Mouse (Mus musculus) urinary bladder, adult 2 months (tissue): ENCODE measurements at regions not wholly inside any gene's neighbourhood (a gene's known extent, or its start where the extent isn't known, plus 50 kb on each side); places are given as distances from the start of the nearest gene placed in this dataset.

Experiments
- DNase-seq: peaks from one replicate; pipeline ENCODE4 v3.0.0; 2022; ENCODE audit warnings: low spot score

DNA sequence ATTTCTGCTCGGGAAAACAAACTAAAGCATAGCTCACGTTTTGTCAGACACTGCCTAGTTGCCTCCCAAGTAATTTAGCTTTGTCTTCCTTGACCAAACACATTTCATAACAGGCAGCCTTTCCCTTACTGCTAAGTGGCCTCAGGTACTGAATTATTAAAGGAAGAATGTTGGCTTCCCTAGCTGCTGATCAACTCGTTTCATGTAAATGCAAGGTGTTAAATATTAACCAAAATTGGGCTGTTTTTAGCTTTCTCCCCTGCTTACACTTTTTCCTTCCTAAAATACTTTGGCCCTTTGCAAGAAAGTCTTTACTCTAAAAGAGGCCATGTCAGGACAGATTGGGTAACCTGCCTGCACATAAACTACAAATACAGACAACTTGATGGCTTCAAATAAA, 265.4 kb downstream of the Pmp22 start:
- DNase-seq = no peak

DNA sequence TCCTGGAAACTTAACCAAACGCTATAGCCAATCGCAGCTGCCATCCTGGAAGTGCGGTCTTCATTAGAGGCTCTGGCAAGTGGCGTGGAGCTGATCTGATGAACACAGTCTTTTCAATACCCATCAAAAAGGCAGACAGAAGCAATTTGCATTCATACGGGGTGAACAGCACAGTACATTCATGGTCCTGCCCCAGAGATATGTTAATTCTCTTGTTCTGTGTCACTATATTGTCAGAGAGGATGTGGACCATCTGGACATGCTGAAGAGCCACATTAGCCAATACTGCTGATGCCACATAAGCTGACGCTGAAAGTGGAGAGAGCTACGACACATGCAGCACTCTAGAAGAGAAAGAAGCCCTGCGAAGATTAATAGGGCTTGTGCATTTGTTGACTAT, 267.6 kb downstream of the Pmp22 start:
- no peak for DNase-seq

DNA sequence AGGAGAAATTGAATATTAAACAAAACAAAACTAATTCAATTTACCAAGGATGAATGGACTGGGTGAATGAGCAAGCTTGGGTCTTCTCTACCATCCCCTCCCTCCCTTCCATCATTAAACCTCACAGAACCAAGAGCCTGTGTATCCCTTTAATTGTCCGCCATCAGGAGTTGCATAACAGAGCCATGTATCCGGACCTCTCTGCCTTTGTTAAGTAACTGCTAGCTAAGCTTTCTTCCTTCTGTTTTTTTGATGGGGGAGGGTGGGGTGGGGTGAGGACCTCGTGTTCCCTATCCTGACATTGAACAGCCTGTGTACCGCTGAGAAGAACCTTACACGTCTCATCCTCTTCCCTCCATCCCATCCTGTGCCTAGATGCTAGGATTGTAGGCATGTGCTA, 274.0 kb downstream of the Pmp22 start:
- no peak for DNase-seq

DNA sequence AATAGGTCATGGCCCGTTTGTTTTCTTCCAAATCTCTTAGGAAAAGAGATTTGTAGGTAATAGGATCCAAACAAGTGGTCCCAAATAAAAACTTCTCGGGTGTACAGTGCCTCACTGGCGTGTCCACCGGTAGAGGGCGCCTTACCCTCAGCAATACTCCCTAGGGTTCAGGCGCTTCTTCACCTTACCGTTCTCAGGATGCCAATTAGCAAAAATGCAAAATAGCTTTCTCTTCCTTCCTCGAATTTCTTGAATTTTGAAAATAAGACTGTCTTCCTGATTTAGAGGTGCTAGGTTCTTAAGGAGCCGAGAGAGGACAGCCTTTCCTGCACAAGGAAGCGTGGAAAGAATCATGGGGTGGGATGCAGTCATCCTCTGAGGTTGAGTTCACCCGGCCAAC, 275.9 kb downstream of the Pmp22 start:
- peak; percentile 41 for DNase-seq

DNA sequence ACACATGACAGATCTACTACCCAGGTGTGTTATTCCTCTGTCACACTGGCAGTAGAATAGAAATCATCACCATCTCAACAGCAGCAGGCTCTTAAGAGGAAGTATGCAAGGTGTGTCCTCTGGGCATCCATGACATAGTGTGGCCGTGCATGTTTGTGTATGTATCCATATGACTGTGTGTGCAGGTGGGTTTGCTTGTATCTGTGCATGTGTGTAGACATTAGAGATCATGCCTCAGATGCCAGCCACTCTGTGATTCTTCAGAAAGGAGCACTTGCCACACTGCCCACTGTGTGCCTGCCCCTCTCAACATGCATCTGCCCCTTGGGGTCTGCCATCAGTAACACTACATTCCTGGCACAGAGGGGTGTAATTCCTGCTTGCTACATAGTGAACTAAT, 280.6 kb downstream of the Pmp22 start:
- no peak for DNase-seq

DNA sequence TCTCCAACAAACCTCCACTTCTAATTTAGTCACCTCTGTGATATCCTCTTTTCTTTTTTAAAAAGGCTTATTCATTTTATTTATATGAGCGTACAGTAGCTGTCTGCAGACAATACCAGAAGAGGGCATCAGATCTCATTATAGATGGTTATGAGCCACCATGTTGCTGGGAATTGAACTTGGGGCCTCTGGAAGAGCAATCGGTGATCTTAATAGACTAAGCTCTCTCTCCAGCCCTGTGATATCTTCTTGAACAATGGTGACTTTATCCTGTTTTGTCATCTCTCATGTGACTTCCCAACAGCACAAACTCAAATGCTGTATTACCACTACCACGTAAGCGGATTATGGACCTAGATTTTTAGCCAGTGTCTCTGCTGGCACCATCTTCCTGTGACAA, 282.1 kb downstream of the Pmp22 start:
- DNase-seq = no peak

DNA sequence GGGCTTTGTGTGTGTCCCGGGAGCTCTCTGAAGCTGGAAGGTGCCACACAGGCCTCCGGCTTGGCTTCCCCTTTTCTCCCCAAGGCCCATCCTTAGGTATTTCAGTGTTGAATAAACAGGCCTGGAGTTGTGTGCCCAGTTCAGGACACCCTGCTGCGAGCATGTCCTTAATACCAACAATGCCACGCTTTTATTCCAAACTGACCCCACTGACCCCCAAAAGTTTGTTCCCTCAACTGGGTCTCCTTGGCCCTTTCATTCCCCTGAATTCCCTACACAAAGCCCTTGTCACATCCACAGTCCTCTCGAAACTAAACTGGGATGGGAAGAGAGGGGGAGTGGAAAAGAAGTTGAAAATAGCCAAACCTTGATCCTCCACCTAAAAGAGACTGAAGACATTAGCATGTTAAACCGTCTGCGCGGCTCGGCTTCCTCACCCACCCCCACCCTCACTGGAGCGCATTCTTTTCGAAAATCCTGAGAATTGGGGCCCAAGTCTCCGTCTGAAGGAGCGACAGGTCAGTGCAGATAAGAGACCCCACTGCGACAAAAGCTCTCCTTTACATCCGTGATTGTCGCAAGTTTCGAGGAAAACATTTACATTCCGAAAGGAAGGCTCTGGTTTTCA, 283.7 kb downstream of the Pmp22 start:
- DNase-seq = no peak

DNA sequence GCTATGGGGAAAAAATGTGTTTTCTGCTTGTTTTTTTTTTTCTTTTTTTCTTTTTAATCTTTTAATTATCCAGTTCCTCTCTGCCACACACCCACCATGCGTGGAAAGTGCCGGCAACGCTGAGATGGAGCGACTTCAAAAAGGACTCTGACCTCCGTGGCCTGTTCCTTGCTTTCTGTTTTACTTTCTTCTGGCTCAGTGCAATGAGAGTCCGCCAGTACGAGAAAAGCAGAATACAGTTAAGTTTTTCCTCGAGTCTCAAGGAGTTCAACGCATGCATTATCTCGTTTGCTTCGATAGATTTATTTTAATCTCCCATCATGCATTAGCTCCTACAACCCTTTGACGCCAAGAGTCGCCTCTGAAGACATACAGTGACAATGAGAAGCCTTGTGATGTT, 284.3 kb downstream of the Pmp22 start:
- DNase-seq = no peak

DNA sequence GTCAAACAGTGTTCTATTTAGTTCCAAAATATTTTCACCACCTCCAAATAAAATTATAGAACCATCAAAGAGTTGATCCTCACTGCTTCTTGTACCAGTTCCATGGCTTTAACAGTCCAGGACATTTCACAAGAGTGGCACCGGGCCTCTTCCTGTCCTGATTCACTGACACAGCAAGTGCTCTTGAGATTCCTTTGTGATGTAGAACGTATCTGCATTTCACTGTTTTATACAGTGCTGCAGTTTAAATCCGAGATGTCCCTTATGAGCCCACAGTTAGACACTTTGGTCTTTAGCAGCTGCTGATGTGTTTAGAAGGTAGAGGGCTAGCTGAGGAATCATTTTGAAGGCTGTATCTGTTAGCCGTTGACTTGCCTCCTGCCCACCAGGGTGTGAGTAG, 284.8 kb downstream of the Pmp22 start:
- no peak for DNase-seq

DNA sequence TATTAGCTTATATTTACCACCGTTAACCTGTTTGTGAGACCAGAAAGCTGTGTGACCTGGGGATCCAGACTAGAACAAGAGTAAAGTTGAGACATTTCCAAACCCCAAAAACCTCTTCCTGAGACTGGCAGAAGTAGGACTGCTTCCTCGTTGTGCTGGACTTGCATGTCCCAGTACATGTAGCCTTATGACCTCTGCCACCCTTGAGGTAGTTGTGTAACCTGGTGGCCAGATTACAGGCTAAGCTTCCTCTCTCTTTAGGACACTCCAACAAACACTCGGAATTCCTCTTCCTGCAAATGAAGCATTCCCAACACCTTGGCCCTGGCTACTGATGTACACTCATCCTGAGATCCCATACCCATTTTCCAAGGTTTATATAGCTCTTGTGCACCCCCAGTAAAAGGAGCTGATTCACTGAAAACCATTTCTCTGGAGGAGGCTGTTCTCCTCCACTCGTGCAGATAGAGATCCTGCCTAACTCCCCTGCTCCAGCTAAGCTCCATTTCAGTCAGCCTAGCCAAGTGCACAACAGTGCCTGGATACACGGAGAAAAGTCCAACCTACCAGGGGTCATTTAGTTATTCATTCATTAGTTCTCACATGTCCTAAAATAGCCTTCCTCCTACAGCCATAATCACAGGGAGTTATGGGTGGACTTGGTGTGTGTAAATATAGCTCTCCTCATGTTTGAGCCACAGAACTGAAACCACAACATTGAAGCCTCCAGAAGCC, 289.4 kb downstream of the Pmp22 start:
- DNase-seq = no peak

DNA sequence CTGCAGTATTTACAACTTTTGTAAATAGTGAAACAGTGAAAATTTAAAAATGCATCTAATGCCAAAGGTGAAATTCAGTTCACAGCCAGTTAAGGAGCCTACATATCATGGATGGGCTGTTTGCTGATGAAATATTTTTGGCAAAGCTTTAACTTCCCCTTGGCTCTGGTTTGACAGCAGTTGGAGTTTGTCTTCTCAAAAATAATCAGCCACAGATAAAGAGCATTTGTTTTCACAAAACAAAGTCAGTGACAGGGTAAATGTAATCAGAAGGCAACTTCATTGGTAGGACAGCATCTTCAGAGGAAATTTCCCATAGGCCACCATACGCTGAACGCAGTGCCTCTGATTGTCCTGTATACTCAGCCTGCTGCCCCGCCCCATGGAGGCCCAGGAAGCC, 291.6 kb downstream of the Pmp22 start:
- no peak for DNase-seq

DNA sequence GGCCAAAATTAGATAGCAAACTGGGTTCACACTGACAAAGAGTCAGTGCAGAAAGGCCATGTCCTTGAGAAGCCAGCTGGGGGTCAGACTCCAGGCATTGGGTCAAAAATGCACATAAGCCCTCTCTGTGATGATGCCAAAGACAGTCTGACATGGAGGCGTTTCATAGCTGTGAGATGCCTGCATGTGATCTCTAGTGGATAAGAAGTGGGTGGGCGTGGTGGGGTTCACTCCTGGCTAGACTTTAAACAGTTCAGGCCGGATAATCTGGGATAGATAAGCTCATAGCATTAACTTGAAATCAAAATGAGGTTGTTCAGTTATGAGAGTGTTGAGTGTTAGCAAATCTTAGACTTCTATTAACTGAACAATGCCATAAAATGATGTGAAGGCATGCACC, 293.3 kb downstream of the Pmp22 start:
- DNase-seq = no peak

DNA sequence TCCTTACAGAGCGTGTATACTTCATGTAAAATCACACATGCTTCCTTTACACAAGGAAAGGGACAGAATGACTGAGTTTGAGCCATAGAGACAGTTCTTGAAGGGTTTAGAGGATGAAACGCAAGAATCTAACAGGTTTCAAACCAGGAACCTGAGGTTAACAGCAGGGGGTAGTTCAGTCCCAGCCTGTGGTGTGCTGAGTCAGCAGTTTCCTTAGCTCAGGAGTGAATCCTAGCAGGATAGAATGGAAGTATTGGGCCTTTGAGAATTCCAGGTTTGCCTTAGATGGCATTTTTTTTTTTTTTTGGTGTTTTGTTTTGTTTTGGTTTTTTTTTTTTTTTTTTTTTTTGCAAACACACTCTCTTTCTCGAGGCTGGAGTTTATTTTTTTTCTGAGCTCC, 295.5 kb downstream of the Pmp22 start:
- DNase-seq = no peak

DNA sequence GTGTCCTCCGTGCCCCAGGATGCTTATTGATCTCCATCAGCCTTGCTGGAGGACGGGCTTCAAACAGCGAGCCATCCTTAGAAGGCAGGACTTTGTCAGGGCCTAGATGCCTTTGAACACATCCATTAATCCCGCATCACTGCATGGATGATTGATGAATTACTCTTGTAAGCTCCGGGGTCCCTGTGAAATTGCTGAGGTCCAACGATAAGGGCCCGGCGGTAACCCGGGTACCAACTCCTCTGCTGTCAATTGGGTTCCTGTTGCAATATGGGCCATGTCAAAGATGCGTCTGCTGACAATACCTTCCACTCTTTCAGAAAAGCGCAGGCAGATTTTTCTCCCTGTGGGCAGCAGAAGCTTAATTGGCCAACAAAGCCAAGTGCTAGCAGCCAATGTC, 297.0 kb downstream of the Pmp22 start:
- no peak for DNase-seq

DNA sequence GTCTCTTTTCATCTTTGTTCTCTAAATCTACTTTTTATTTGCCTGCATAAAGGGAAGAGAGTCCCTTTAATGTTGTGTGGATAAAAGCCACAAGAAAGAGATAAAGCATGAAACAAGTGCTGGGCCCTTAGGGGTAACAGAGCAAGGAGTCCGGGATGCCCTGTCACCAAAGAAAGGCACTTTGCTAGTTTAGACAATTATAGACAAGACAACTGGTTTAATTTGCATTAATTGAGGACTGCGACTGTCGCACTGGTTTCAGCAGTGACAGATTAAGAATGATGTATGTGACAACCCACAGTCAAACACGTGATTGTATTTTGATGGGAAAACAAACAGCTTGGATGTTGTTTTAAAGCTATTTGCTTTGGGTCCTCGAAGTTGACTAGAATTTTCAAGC, 325.0 kb downstream of the Pmp22 start:
- DNase-seq = no peak

DNA sequence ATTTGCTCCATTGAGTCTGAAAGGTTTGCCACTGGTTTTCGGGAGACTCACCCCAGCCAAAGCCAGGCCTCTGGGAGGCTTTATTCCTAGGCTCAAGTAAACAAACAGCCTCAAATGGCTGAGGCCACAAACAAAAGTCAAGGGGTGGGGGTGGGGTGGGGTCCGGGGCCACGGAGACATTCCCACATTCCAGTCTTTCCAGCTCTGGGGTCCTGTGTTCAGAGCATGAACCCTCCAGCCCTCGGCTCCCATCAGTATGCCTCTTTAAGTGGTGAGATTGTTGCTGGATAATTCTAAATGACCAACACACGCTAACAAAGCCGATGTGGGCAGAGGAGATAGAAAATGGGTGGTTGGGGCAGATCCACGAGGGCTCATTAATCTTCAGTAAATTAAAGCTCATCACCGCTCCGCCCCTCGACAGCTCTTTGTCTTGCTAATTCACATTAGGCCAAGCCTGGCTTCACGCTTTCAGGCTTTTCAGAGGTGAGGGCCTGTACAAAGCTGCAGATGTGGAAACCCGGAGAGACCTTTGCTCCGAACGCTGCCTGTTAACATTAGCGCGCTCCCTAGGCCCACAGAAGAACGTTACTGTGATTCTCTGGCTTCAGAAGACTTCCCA, 326.2 kb downstream of the Pmp22 start:
- DNase-seq = no peak

DNA sequence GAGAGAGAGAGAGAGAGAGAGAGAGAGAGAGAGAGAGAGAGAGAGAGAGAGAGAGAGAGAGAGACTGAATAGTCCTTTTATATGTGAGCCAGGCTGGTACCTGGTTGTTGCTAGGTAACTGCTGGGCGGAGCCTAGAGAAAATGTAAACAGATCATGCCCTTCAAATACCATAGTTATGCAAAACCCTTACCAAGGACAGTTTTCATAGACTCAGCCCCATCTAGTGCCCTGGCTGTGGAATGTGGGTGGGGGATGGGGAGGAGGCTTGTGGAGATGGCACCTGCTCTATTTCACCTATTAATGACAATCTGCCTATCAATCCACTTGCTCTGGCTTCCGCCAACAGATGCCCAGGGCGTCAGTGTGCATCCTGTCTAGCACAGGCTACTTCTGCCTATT, 327.6 kb downstream of the Pmp22 start:
- no peak for DNase-seq

DNA sequence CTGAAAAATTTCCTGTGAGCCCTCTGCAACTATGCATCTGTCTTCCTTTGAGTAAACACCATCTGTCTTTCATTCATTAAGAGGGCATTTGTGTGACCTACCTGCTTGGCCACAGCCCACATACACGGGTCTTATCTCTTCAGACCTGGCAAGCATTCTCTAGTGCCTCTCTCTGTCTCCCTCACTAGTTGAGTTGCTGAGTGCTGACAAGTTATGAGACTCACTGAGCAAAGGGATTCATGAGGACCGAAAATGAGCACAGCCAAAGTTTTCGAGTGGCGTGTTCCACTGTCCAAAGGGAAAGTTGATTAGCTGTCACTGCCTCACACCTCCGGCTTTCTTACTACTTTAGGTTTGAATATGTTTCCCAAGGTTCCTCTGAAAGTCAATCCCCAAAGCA, 328.5 kb downstream of the Pmp22 start:
- no peak for DNase-seq

DNA sequence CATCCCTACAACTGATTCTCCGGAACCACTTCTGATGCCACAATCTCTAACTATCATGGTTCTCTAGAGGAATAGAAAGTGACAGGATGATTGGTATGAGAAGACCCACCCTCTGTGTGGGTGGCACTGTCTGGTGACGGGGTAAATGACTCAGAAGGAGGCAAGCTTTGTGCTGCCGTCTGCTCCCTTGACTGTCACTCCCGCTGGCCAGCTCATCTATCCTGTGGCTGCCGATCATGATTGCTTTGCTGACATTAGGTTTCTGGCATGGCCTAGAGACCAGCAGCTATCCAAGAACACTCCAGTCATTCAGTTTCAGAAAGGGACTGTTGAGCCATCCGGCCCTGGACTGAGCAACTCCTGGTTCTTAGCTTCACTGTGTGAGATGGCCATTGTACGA, 331.4 kb downstream of the Pmp22 start:
- DNase-seq = no peak

DNA sequence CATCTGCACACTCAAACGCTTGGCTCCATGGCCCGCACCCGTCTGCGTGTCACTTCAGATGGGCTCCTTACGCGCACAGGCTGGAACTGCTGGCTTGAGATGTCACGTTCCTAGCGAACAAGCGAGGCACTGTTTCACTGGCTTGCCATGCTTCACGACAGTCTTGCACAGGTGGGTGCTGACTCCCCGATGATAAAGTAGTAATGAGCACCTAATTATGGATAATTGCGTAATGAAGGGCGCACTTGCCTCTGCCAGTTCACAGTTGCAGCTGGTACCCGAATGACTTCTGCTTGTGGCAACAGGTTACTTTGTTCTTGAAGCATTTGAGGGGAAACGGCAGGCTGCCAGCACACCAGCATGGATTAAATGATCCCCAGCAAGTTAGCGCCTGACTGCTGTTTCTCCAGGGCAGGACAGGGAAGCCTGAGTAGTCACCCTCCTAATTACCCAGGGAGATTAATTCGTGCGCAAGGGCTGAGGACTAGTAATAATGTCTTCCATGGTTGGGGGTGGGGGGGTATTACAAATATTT, 335.1 kb downstream of the Pmp22 start:
- no peak for DNase-seq

DNA sequence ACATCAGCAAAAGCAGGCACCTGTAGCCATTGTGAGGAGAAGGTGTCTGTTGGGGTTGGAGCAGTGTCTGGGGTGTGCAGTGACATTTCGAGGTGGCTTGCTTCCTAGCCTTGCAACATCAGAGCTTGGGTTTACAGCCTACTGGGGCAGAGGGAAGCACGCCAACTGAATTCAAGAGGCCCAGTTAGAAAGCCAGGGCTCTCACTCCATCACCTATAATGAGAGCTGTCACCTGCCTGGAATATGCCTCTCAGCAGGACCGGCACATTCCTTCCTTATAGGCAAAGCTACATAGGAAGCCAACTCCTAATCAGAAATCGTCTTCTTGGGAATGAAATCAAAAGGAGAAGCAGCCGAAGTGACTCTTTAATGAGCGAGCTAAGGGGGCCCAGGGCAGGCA, 337.2 kb downstream of the Pmp22 start:
- DNase-seq = no peak

DNA sequence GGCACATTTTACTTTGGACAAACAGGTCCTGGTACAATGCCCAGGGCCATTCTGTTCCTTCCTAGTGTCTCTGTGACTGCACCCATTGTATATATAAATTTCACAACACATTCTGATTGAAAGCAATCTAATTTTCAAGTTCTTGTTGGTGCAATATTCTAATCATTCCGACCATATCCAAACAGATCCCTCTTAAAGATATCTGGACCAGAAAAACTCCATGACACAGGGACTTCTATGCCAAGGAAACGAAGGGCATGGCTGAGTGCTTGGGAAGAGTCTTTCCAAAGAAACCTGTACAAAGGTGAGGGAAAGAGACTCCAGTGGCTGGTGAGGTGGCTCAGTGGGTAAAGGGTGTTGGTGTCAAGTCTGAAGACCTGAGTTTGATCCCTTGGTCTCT, 337.8 kb downstream of the Pmp22 start:
- no peak for DNase-seq

DNA sequence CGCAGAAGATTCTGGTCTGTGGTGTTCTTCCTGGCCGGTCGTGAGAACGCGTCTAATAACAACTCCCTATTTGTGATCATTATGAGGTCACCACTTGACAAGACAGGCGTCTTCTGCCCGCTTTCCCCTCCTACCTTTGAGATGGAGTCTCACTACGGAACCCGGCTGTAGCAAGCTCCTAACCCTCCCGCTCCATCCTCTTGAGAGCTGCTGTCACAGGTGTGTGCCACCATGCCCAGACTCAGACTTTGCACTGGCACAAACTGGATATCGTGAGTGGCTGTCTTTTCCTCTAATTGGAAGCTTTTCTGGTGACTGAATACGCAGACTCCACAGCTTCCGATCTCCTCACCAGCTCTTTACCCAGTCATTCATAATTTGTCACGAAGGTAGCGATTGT, 346.0 kb downstream of the Pmp22 start:
- no peak for DNase-seq
